Mouse (Mus musculus) thymus, adult 2 months (tissue): ENCODE measurements around the gene BC049352.

Experiments used
- CTCF ChIP-seq: fragments of 200-500 bp; IDR thresholded peaks from 2 replicates; pipeline ENCODE4 v1.5.1; 2012; ENCODE audit warnings: mild to moderate bottlenecking, control low read depth, low read length, moderate library complexity, borderline replicate concordance; ENCODE audit not compliant: control insufficient read depth, poor library complexity, insufficient read depth; ENCODE audit errors: extremely low read depth
- POLR2A ChIP-seq: fragments of 200-500 bp; IDR thresholded peaks from 2 replicates; pipeline ENCODE4 v1.6.1; 2012; ENCODE audit warnings: mild to moderate bottlenecking, low read length, control low read depth, moderate library complexity; ENCODE audit not compliant: control insufficient read depth, poor library complexity, insufficient read depth; ENCODE audit errors: extremely low read depth

DNA sequence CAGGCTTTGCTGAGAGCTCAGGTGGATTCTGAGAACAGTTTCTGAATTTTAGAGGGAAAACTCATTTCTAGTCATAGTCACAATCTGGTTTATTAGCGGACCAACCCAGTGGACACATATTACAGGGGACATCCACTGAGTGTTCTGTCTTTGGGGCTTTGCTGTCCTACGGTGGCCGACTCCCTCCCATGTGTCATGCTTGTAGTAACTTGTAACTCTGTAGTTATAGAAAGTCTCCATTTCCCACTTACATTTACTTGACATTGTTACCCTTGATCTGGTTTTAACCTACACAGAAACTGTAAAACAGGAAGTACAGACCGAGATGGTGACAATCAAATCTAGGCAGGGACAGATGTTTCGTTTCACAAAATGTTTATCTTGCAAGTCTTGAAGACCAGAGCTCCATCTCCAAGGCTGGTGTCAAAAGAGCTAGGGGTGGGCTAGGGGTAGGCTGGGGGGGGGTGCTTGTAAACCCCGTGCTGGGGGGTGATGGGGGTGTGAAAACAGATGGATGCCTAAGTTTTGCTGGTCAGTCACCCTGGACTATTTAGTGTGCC is 53.9 kb downstream of the BC049352 start:
- TF ChIP-seq POLR2A (no peak), CTCF (no peak)
